Comparison of ENCODE assay signal across 21 mouse cellular contexts in genomic region chr2:106705664-106706063, GRCm38 (mm10). TPM values are rescaled to one million over a fixed set of nuclear protein-coding genes. Genes with fewer than 3 reads are reported as not detected.
DNase-seq lines count a peak whose midpoint lies in the region; ATAC-seq lines count a peak whose summit lies in the region.
"Had no signal": no experiment of that assay in that cellular context is flagged by ENCODE, and none has a peak within 500 bp of the region (broad histone marks: within the 10 kb centered on the region; RNA-seq: fewer than 3 reads in every experiment).

No protein-coding gene starts in this region.

- peaks cover 7% of the 10 kb centered on the region for H3K4me1 ChIP-seq in kidney, embryonic 14.5 days (ENCODE audit: control insufficient read depth, insufficient read depth, low read length)
- H3K4me1 ChIP-seq in midbrain, embryonic 15.5 days, result peaks cover 6% of the 10 kb centered on the region
- peaks cover 27% of the 10 kb centered on the region for H3K4me1 ChIP-seq in midbrain, embryonic 13.5 days (replicated peaks)
- H3K4me1 ChIP-seq in limb, embryonic 10.5 days, result peaks cover 23% of the 10 kb centered on the region
- H3K4me1 ChIP-seq in limb, embryonic 13.5 days, result peaks cover 32% of the 10 kb centered on the region

- no peaks in the 10 kb centered on the region for H3K36me3 ChIP-seq in kidney, embryonic 14.5 days (ENCODE audit: control insufficient read depth, insufficient read depth, low read length)
- H3K36me3 ChIP-seq in midbrain, embryonic 15.5 days (replicated peaks), result peaks cover 6% of the 10 kb centered on the region; the same call in 1 of the 2 replicates
- H3K36me3 ChIP-seq in midbrain, embryonic 13.5 days, result peaks cover 31% of the 10 kb centered on the region
- peaks cover 59% of the 10 kb centered on the region for H3K36me3 ChIP-seq in limb, embryonic 10.5 days
- peaks cover 24% of the 10 kb centered on the region for H3K36me3 ChIP-seq in limb, embryonic 13.5 days
- H3K36me3 ChIP-seq: hindbrain, embryonic 10.5 days had no signal

- no peak overlapping the region for H3K27ac ChIP-seq in kidney, embryonic 14.5 days (ENCODE audit: low read depth, low read length)
- H3K27ac ChIP-seq in midbrain, embryonic 15.5 days, result peak overlapping the region; percentile 11; the same call in 1 of the 2 replicates
- no peak overlapping the region for H3K27ac ChIP-seq in midbrain, embryonic 13.5 days
- H3K27ac ChIP-seq in limb, embryonic 10.5 days, result no peak overlapping the region
- no peak overlapping the region for H3K27ac ChIP-seq in limb, embryonic 13.5 days
- H3K27ac ChIP-seq: gastrocnemius, adult 2 months; hindbrain, embryonic 10.5 days; hindbrain, embryonic 15.5 days had no signal

- 56% methylated on average over 5 of the region's 5 CpGs for WGBS in kidney, embryonic 14.5 days
- WGBS in midbrain, embryonic 15.5 days, result 87% methylated on average over 5 of the region's 5 CpGs
- 86% methylated on average over 5 of the region's 5 CpGs for WGBS in midbrain, embryonic 13.5 days
- WGBS in limb, embryonic 10.5 days, result 81% methylated on average over 5 of the region's 5 CpGs
- 64% methylated on average over 5 of the region's 5 CpGs for WGBS in limb, embryonic 13.5 days

- ATAC-seq in kidney, embryonic 14.5 days (ENCODE audit: low FRiP score, low TSS enrichment), result peak; percentile 68; the same call in 1 of the 2 replicates
- ATAC-seq in midbrain, embryonic 15.5 days (replicated peaks), result no peak
- no peak for ATAC-seq in midbrain, embryonic 13.5 days
- ATAC-seq in limb, embryonic 13.5 days (ENCODE audit: low FRiP score, low read depth), result peak; percentile 28; the same call in 1 of the 2 replicates
- ATAC-seq: activated CD4-positive, CD25-positive, alpha-beta regulatory T cell, adult 4 months; forebrain, postnatal 0 days; Patski had no signal

- intact Hi-C loops in left cerebral cortex, postnatal 4 days (cut with DNase I), result no loop called here

- no peak for DNase-seq in kidney, postnatal 14 days
- peak; percentile 24 for DNase-seq in limb, embryonic 10.5 days (ENCODE audit: low spot score)
- DNase-seq in left cerebral cortex, postnatal 4 days, result no peak
- DNase-seq: adrenal gland, postnatal 14 days; cerebellum, adult 11-12 months; cerebellum, adult 9-10 months; cerebellum, postnatal 36 days; forebrain, postnatal 0 days; gastrocnemius, adult 2 months; gastrocnemius, postnatal 25 days had no signal

- H3K9me3 ChIP-seq in kidney, embryonic 14.5 days (ENCODE audit: control insufficient read depth, low read length), result no peaks in the 10 kb centered on the region
- H3K9me3 ChIP-seq in midbrain, embryonic 15.5 days, result no peaks in the 10 kb centered on the region
- no peaks in the 10 kb centered on the region for H3K9me3 ChIP-seq in midbrain, embryonic 13.5 days
- no peaks in the 10 kb centered on the region for H3K9me3 ChIP-seq in limb, embryonic 10.5 days (replicated peaks)
- H3K9me3 ChIP-seq in limb, embryonic 13.5 days, result no peaks in the 10 kb centered on the region
- H3K9me3 ChIP-seq: heart, embryonic 12.5 days; hindbrain, embryonic 10.5 days; hindbrain, embryonic 15.5 days had no signal

- H3K9ac ChIP-seq in kidney, embryonic 14.5 days (ENCODE audit: low read depth, low read length), result no peak overlapping the region
- no peak overlapping the region for H3K9ac ChIP-seq in midbrain, embryonic 15.5 days
- no peak overlapping the region for H3K9ac ChIP-seq in midbrain, embryonic 13.5 days (replicated peaks)
- no peak overlapping the region for H3K9ac ChIP-seq in limb, embryonic 13.5 days
- H3K9ac ChIP-seq: forebrain, postnatal 0 days; heart, embryonic 12.5 days; hindbrain, embryonic 15.5 days had no signal

- no peaks in the 10 kb centered on the region for H3K27me3 ChIP-seq in kidney, embryonic 14.5 days (ENCODE audit: control insufficient read depth, insufficient read depth, low read length)
- H3K27me3 ChIP-seq in midbrain, embryonic 15.5 days (replicated peaks), result no peaks in the 10 kb centered on the region; the same call in 1 of the 2 replicates
- H3K27me3 ChIP-seq in midbrain, embryonic 13.5 days, result no peaks in the 10 kb centered on the region
- no peaks in the 10 kb centered on the region for H3K27me3 ChIP-seq in limb, embryonic 10.5 days (ENCODE audit: low read depth, poor library complexity, severe bottlenecking)
- H3K27me3 ChIP-seq in limb, embryonic 13.5 days, result no peaks in the 10 kb centered on the region
- H3K27me3 ChIP-seq: CH12.LX; heart, embryonic 12.5 days; hindbrain, embryonic 15.5 days; Patski had no signal

- H3K4me2 ChIP-seq in kidney, embryonic 14.5 days (replicated peaks; ENCODE audit: low read depth, low read length), result no peak overlapping the region
- no peak overlapping the region for H3K4me2 ChIP-seq in midbrain, embryonic 15.5 days
- H3K4me2 ChIP-seq in midbrain, embryonic 13.5 days (replicated peaks), result no peak overlapping the region
- H3K4me2 ChIP-seq in limb, embryonic 13.5 days (replicated peaks), result no peak overlapping the region
- H3K4me2 ChIP-seq: heart, embryonic 12.5 days; hindbrain, embryonic 15.5 days had no signal

- no peak overlapping the region for H3K4me3 ChIP-seq in kidney, embryonic 14.5 days (ENCODE audit: low read length)
- no peak overlapping the region for H3K4me3 ChIP-seq in midbrain, embryonic 15.5 days
- H3K4me3 ChIP-seq in midbrain, embryonic 13.5 days (replicated peaks), result no peak overlapping the region
- no peak overlapping the region for H3K4me3 ChIP-seq in limb, embryonic 10.5 days
- H3K4me3 ChIP-seq in limb, embryonic 13.5 days, result no peak overlapping the region
- H3K4me3 ChIP-seq: gastrocnemius, adult 2 months; heart, embryonic 12.5 days; hindbrain, embryonic 10.5 days; hindbrain, embryonic 15.5 days had no signal

RNA-seq across cellular contexts. Expression of gene Mpped2, which starts 12.6 kb away (rescaled TPM):
- polyA plus RNA-seq in kidney, embryonic 14.5 days (2014; fragmentation: Nextera tagmentation; extraction: Ambion mirVana), result 29.5 and 36.7 TPM in 2 replicates
- polyA plus RNA-seq in midbrain, embryonic 15.5 days (2015; fragmentation: Nextera tagmentation; extraction: Ambion mirVana), result 150 and 159 TPM in 2 replicates
- 126 and 157 TPM in 2 replicates for polyA plus RNA-seq in midbrain, embryonic 13.5 days (2015; fragmentation: Nextera tagmentation; extraction: Ambion mirVana)
- 64.3 and 106 TPM in 2 replicates for polyA plus RNA-seq in limb, embryonic 10.5 days (2016; fragmentation: Nextera tagmentation; extraction: Ambion mirVana)
- 130 and 135 TPM in 2 replicates for polyA plus RNA-seq in limb, embryonic 13.5 days (2015; fragmentation: Nextera tagmentation; extraction: Ambion mirVana)
- total RNA-seq in left cerebral cortex, postnatal 4 days (2021), result 10 to 100 TPM; 83.3 to 84.6 TPM
- total RNA-seq: CH12.LX; granulocyte monocyte progenitor cell, adult 5-6 weeks had no signal
- polyA plus RNA-seq: activated CD4-positive, CD25-positive, alpha-beta regulatory T cell, adult 4 months had no signal

Comparison
In these comparisons a context has a peak if more than half of its experiments do, and no peak if none do; other contexts are left out.
1. ATAC-seq: peak in kidney, embryonic 14.5 days (single experiment) and limb, embryonic 13.5 days (single experiment); none in midbrain, embryonic 15.5 days (single experiment) and midbrain, embryonic 13.5 days (single experiment).